Comparison of ENCODE assay signal across 15 mouse cellular contexts in the genomic region with DNA sequence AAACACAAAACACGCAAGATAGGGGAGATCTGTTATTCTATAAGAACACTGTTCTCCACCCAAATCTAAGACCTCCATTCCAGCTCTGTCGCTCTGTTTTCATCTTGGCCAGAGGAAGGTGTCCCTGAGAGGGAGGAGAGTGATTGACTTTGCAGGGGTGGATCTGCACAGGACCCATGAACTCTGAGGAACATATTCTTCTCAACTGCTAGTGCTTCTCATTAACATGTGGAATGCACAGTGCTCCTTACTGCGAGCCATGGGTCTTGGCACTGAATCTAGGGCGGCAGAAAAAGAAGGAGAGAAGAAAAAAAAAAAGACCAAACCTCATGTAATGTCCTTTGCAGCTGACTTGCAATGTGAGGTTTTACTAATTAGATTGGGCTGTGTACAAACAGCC. TPM values are rescaled to one million over a fixed set of nuclear protein-coding genes. Genes with fewer than 3 reads are reported as not detected.
DNase-seq lines count a peak whose midpoint lies in the region; ATAC-seq and TF ChIP-seq lines count a peak whose summit lies in the region.
"Had no signal": no experiment of that assay in that cellular context is flagged by ENCODE, and none has a peak within 500 bp of the region (broad histone marks: within the 10 kb centered on the region; RNA-seq: fewer than 3 reads in every experiment).

No protein-coding gene starts in this region.

- no peak for TF ChIP-seq POLR2A in kidney, adult 2 months (IDR thresholded peaks at IDR 0.05; ENCODE audit: low read depth, low read length)
- TF ChIP-seq POLR2A in embryonic fibroblast, embryonic 13.5 days (IDR thresholded peaks at IDR 0.05; ENCODE audit: low read depth, low read length) = no peak

- no peak overlapping the region for H3K9ac ChIP-seq in lung, postnatal 0 days (replicated peaks; ENCODE audit: low read depth)
- H3K9ac ChIP-seq: forebrain, embryonic 15.5 days had no signal

- DNase-seq in heart, adult 11 months = peak; percentile 86
- no peak for DNase-seq in heart, postnatal 14 days
- DNase-seq in kidney, adult 2 months = peak; percentile 26
- DNase-seq in kidney, adult 9 months = no peak
- DNase-seq in lung, postnatal 0 days (ENCODE audit: low spot score) = peak; percentile 19
- DNase-seq in lung, postnatal 14 days = no peak
- no peak for DNase-seq in adrenal gland, adult 18-20 months (ENCODE audit: low spot score in 2 of 2)
- DNase-seq: adrenal gland, postnatal 25 days; thymus, postnatal 4 days had no signal

- H3K4me2 ChIP-seq in lung, postnatal 0 days (replicated peaks; ENCODE audit: low read depth, low read length) = no peak overlapping the region
- H3K4me2 ChIP-seq: forebrain, embryonic 15.5 days had no signal

- no peaks in the 10 kb centered on the region for H3K27me3 ChIP-seq in kidney, adult 2 months (replicated peaks; ENCODE audit: control insufficient read depth, insufficient read depth, low read length)
- no peaks in the 10 kb centered on the region for H3K27me3 ChIP-seq in lung, postnatal 0 days (replicated peaks; ENCODE audit: insufficient read depth, low read length)
- H3K27me3 ChIP-seq: forebrain, embryonic 15.5 days; Patski had no signal

- H3K9me3 ChIP-seq in lung, postnatal 0 days (ENCODE audit: low read length) = no peaks in the 10 kb centered on the region
- H3K9me3 ChIP-seq: forebrain, embryonic 15.5 days; midbrain, embryonic 10.5 days had no signal

- 52% methylated on average over 4 of the region's 4 CpGs for WGBS in kidney, adult 2 months
- 52% methylated on average over 4 of the region's 4 CpGs for WGBS in lung, postnatal 0 days

- peak; percentile 32; the same call in 1 of the 2 replicates for ATAC-seq in lung, postnatal 0 days
- ATAC-seq: activated CD4-positive, CD25-positive, alpha-beta regulatory T cell, adult 4 months; forebrain, embryonic 15.5 days; intestine, postnatal 0 days; Patski had no signal

- no peak for TF ChIP-seq CTCF in kidney, adult 2 months (conservative IDR thresholded peaks at IDR 0.05; ENCODE audit: insufficient read depth, insufficient read length, low read depth, low read length)
- TF ChIP-seq CTCF in lung, postnatal 0 days (IDR thresholded peaks at IDR 0.05) = no peak
- no peak for TF ChIP-seq CTCF in embryonic fibroblast, embryonic 13.5 days (IDR thresholded peaks at IDR 0.05; ENCODE audit: borderline replicate concordance, insufficient read depth, low read length)

- H3K4me3 ChIP-seq in kidney, adult 2 months (ENCODE audit: insufficient read depth, low read depth, low read length) = no peak overlapping the region
- no peak overlapping the region for H3K4me3 ChIP-seq in lung, postnatal 0 days (ENCODE audit: low read depth, low read length)
- no peak overlapping the region for H3K4me3 ChIP-seq in embryonic fibroblast, embryonic 13.5 days (ENCODE audit: insufficient read depth, low read length)
- H3K4me3 ChIP-seq: forebrain, embryonic 15.5 days; midbrain, embryonic 10.5 days had no signal

- H3K4me1 ChIP-seq in kidney, adult 2 months (ENCODE audit: control insufficient read depth, insufficient read depth, low read length) = peaks cover 3% of the 10 kb centered on the region; the same call in 1 of the 2 replicates
- H3K4me1 ChIP-seq in lung, postnatal 0 days (ENCODE audit: insufficient read depth, low read depth, low read length) = no peaks in the 10 kb centered on the region
- peaks cover 13% of the 10 kb centered on the region for H3K4me1 ChIP-seq in embryonic fibroblast, embryonic 13.5 days (ENCODE audit: control insufficient read depth, insufficient read depth, low read length)
- H3K4me1 ChIP-seq: forebrain, embryonic 15.5 days; midbrain, embryonic 10.5 days had no signal

- H3K27ac ChIP-seq in kidney, adult 2 months (ENCODE audit: insufficient read depth, low read depth, low read length) = peak overlapping the region; percentile 80
- no peak overlapping the region for H3K27ac ChIP-seq in lung, postnatal 0 days (ENCODE audit: low read length)
- H3K27ac ChIP-seq in embryonic fibroblast, embryonic 13.5 days (ENCODE audit: insufficient read depth, low read length) = peak overlapping the region; percentile 70
- H3K27ac ChIP-seq: forebrain, embryonic 15.5 days; midbrain, embryonic 10.5 days had no signal

- no peaks in the 10 kb centered on the region for H3K36me3 ChIP-seq in kidney, adult 2 months (ENCODE audit: control insufficient read depth, insufficient read depth, low read length)
- no peaks in the 10 kb centered on the region for H3K36me3 ChIP-seq in lung, postnatal 0 days (ENCODE audit: insufficient read depth, low read length)
- H3K36me3 ChIP-seq: forebrain, embryonic 15.5 days; midbrain, embryonic 10.5 days had no signal

- intact Hi-C loops in heart, postnatal 14 days (cut with DNase I) = no loop called here

- no peak for TF ChIP-seq EP300 in lung, postnatal 0 days (IDR thresholded peaks at IDR 0.05)

RNA-seq across cellular contexts. Expression of a gene that starts 9.4 kb away (rescaled TPM):
- total RNA-seq in heart, postnatal 14 days (2021) = 1 to 10 TPM; 9.2 to 9.7 TPM
- polyA plus RNA-seq in kidney, adult 2 months (2012; rRNA removed) = 8.9 and 10.6 TPM in 2 replicates
- polyA plus RNA-seq in lung, postnatal 0 days (2015; fragmentation: Nextera tagmentation; extraction: Ambion mirVana) = 3.9 and 5.0 TPM in 2 replicates
- 82.5 and 85.8 TPM in 2 replicates for polyA plus RNA-seq in embryonic fibroblast, embryonic 13.5 days (2011; ENCODE audit: insufficient read length, low read depth, missing spikeins)
- total RNA-seq in adrenal gland, adult 18-20 months (2021) = 1 to 10 TPM; 6.8 to 9.1 TPM
- polyA plus RNA-seq: activated CD4-positive, CD25-positive, alpha-beta regulatory T cell, adult 4 months had no signal

Comparison
In these comparisons a context has a peak if more than half of its experiments do, and no peak if none do; other contexts are left out.
1. DNase-seq: peak in heart, adult 11 months (single experiment), kidney, adult 2 months (single experiment) and lung, postnatal 0 days (single experiment); none in heart, postnatal 14 days (0 of 2), kidney, adult 9 months (single experiment), lung, postnatal 14 days (single experiment) and adrenal gland, adult 18-20 months (0 of 2).